Mouse (Mus musculus) embryonic facial prominence, embryonic 11.5 days (tissue): ENCODE data around the gene Gm20388. TPM values are rescaled to one million over a fixed set of nuclear protein-coding genes. Genes with fewer than 3 reads are reported as not detected.

Source experiments
- ATAC-seq: fragments of 200-750 bp; cut with Nextera tagmentation; replicated peaks from 2 replicates; pipeline ENCODE4 v1.8.0; 2017; ENCODE audit warnings: low read depth; ENCODE audit not compliant: insufficient number of reproducible peaks, low FRiP score, low TSS enrichment
- DNase-seq: peaks from one replicate; pipeline ENCODE4 v3.0.0-alpha.2; 2015; ENCODE audit warnings: low spot score
- H3K27ac ChIP-seq: fragments of 300-500 bp; sonication (generic); replicated peaks from 2 replicates; pipeline ENCODE4 v1.5.1; 2014; ENCODE audit warnings: mild to moderate bottlenecking, low read depth, low read length, control low read depth
- H3K27me3 ChIP-seq: fragments of 300-500 bp; sonication (generic); 2 replicates; pipeline ENCODE4 v1.6.1; 2014; ENCODE audit warnings: mild to moderate bottlenecking, low read length, moderate library complexity, mixed read lengths; ENCODE audit not compliant: control insufficient read depth, insufficient read depth
- H3K36me3 ChIP-seq: fragments of 300-500 bp; sonication (generic); replicated peaks from 2 replicates; pipeline ENCODE4 v1.6.1; 2014; ENCODE audit warnings: low read depth, mild to moderate bottlenecking, low read length, moderate library complexity, mixed read lengths; ENCODE audit not compliant: control insufficient read depth, insufficient read depth
- H3K4me1 ChIP-seq: fragments of 300-500 bp; sonication (generic); 2 replicates; pipeline ENCODE4 v1.6.1; 2014; ENCODE audit warnings: low read length, mixed read lengths; ENCODE audit not compliant: control insufficient read depth, insufficient read depth
- H3K4me2 ChIP-seq: fragments of 300-500 bp; sonication (generic); 2 replicates; pipeline ENCODE4 v1.6.1; 2014; ENCODE audit warnings: low read depth, mild to moderate bottlenecking, control low read depth, low read length, moderate library complexity
- H3K4me3 ChIP-seq: fragments of 300-500 bp; sonication (generic); 2 replicates; pipeline ENCODE4 v1.5.1; 2014; ENCODE audit warnings: low read depth, low read length, control low read depth
- H3K9ac ChIP-seq: fragments of 300-500 bp; sonication (generic); replicated peaks from 2 replicates; pipeline ENCODE4 v1.6.1; 2014; ENCODE audit warnings: mild to moderate bottlenecking, control low read depth, low read length
- H3K9me3 ChIP-seq: fragments of 300-500 bp; sonication (generic); replicated peaks from 2 replicates; pipeline ENCODE4 v1.6.1; 2016; ENCODE audit warnings: mild to moderate bottlenecking, low read length, inconsistent platforms, mixed read lengths; ENCODE audit not compliant: control insufficient read depth
- WGBS: fragments of 180-500 bp; shearing (Covaris S2); extraction: QIAGEN DNeasy Blood & Tissue Kit; methylation state at CpG from one replicate; pipeline ENCODE4 v1.1.7; 2014; 5-methylcytosine and 5-hydroxymethylcytosine counted together
- polyA plus RNA-seq: library from polyadenylated mRNA; unstranded; fragments of >200 nt; fragmentation: Nextera tagmentation; extraction: Ambion mirVana; gene quantifications from 2 replicates; pipeline ENCODE4 v1.2.1, GENCODE M21; 2014

The Gm20388 gene
- polyA plus RNA-seq, 1 experiment from 2014 or later, result 3.1 TPM

GRCm38 (mm10) chr8:120553441-120554123 lies 642.9 kb downstream of the Gm20388 start:
- Histone ChIP-seq H3K9me3 (no peaks in the 10 kb centered on the region), H3K27me3 (no peaks in the 10 kb centered on the region), H3K4me3 (no peak overlapping the region), H3K36me3 (no peaks in the 10 kb centered on the region), H3K4me1 (peaks cover 51% of the 10 kb centered on the region), H3K27ac (no peak overlapping the region), H3K4me2 (no peak overlapping the region), H3K9ac (no peak overlapping the region)
- DNase-seq (no peak), ATAC-seq (no peak)
- 86% methylated on average over 24 of the region's 24 CpGs for WGBS

- Histone ChIP-seq H3K4me2 (no peak overlapping the region), H3K27me3 (no peaks in the 10 kb centered on the region), H3K4me3 (no peak overlapping the region), H3K27ac (no peak overlapping the region), H3K36me3 (no peaks in the 10 kb centered on the region), H3K9me3 (no peaks in the 10 kb centered on the region), H3K4me1 (peaks cover 48% of the 10 kb centered on the region), H3K9ac (no peak overlapping the region)
- DNase-seq (no peak), ATAC-seq (no peak)
- 86% methylated on average over 18 of the region's 18 CpGs for WGBS
These were observed 643.9 kb downstream of the Gm20388 start for GRCm38 (mm10) chr8:120554466-120555039.

- Histone ChIP-seq H3K4me3 (no peak overlapping the region), H3K9ac (peak overlapping the region; percentile 37; the same call in 1 of the 2 replicates)
These were observed 645.7 kb downstream of the Gm20388 start for GRCm38 (mm10) chr8:120556198-120556892.

DNA sequence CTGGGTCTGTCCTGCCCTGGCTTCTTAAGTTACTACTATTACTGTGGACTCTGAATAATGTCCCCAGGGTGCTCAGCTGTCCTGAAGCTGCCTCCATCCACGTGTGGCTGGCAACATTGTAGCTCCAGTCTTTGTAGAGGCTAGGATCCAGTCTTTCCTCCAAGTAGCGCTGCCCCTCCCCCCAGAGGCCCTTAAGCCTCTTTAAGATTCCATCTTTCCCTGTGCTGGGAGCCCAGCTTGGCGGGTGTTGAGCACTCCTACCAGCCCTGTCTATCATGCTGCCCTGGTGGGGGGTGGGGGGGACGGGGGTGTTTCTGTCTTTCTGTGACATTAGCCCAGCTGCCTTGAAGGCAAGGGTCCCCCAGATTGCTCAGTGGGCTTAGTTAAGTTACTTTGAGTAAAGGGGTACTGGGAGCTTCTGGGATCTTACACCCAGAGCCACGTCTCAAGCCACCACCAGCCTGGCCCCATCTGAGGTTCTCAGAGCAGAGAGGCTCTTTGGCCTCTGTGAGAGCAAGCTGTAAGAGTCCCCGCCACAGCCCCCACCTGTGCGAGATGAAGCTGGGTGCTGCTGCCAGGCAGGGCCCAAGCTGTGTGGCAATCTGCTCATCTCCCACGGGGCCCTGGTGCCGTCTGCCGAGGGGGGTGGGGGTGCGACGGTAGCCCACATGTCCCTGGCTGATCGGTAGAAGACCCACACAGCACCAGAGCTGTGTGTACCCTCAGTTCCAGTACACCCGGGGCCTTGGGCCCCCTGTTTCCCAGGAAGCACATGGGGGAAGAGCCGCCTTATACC lies 646.7 kb downstream of the Gm20388 start:
- WGBS, result 57% methylated on average over 15 of the region's 15 CpGs
- H3K9me3 ChIP-seq, result no peaks in the 10 kb centered on the region
- peak overlapping the region; percentile 5; the same call in 1 of the 2 replicates for H3K9ac ChIP-seq
- H3K27ac ChIP-seq, result 0 out of 2 replicates have a peak overlapping the region, but pooled peaks have one; percentile 59
- no peak overlapping the region for H3K4me3 ChIP-seq
- no peaks in the 10 kb centered on the region for H3K27me3 ChIP-seq
- ATAC-seq (no peak), DNase-seq (peak; percentile 66)
- peak overlapping the region; percentile 16; the same call in 1 of the 2 replicates for H3K4me2 ChIP-seq
- no peaks in the 10 kb centered on the region for H3K36me3 ChIP-seq
- peaks cover 41% of the 10 kb centered on the region for H3K4me1 ChIP-seq

More at GRCm38 (mm10) chr8:120556198-120556892, 645.7 kb downstream of the Gm20388 start:
- peak; percentile 50 for DNase-seq
- Histone ChIP-seq H3K36me3 (no peaks in the 10 kb centered on the region), H3K4me1 (peaks cover 42% of the 10 kb centered on the region), H3K9me3 (no peaks in the 10 kb centered on the region), H3K4me2 (peak overlapping the region; percentile 13; the same call in 1 of the 2 replicates), H3K27me3 (no peaks in the 10 kb centered on the region), H3K27ac (peak overlapping the region; percentile 59; the same call in 1 of the 2 replicates)
- 43% methylated on average over 20 of the region's 20 CpGs for WGBS
- no peak for ATAC-seq

- H3K4me1 ChIP-seq, result peaks cover 49% of the 10 kb centered on the region
- no peaks in the 10 kb centered on the region for H3K36me3 ChIP-seq
- ATAC-seq (no peak), DNase-seq (no peak)
- H3K27ac ChIP-seq, result no peak overlapping the region
- no peak overlapping the region for H3K9ac ChIP-seq
- no peak overlapping the region for H3K4me3 ChIP-seq
- H3K4me2 ChIP-seq, result no peak overlapping the region
- no peaks in the 10 kb centered on the region for H3K27me3 ChIP-seq
- WGBS, result 77% methylated on average over 4 of the region's 4 CpGs
- no peaks in the 10 kb centered on the region for H3K9me3 ChIP-seq
These were observed 647.5 kb downstream of the Gm20388 start for GRCm38 (mm10) chr8:120558162-120558561.

DNA sequence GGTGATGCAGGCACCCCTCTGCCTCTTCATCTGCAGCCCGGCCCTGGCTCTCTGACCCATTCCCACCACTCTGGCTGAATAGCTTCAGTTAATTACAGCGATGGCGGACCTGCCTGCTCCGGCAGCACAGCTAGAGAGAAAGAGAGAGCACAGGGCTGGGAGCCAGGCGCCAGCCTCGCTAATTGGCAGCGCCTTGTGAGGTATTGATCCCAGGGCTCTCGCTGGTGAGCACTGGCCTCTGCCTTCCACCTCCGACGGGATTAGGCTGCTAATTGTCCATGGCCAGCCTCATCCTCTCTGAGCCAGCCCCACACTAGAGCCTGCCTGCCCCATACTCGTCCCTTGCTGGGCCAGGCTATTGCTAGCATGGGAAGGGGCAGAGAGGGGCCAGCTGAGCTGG lies 649.0 kb downstream of the Gm20388 start:
- 13% methylated on average over 11 of the region's 11 CpGs for WGBS

DNA sequence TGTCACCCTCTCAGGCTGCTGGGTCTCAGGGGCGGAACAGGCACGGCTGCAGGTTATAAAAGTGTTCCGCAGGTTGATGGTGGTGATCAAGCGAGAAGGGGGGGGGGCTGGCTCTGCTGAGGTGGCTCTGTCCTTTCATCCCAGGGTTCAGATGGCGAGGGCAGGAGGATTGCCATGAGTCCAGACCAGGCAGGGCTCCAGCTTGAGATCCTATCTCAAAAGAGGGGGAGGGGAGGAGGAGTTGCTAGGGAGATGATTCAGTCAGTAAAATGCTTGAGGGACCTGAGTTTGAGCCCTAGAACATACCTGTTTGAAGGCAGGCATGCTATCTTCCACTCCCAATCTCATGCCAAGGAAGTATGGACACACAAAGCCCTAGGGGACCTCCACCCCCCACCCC lies 649.9 kb downstream of the Gm20388 start:
- no peaks in the 10 kb centered on the region for H3K36me3 ChIP-seq
- H3K9ac ChIP-seq, result no peak overlapping the region
- no peak overlapping the region for H3K27ac ChIP-seq
- 76% methylated on average over 5 of the region's 5 CpGs for WGBS
- H3K4me2 ChIP-seq, result no peak overlapping the region
- no peaks in the 10 kb centered on the region for H3K9me3 ChIP-seq
- peaks cover 68% of the 10 kb centered on the region for H3K4me1 ChIP-seq
- DNase-seq (no peak), ATAC-seq (no peak)
- no peak overlapping the region for H3K4me3 ChIP-seq
- H3K27me3 ChIP-seq, result no peaks in the 10 kb centered on the region

More for the DNA sequence above, 649.0 kb downstream of the Gm20388 start:
- no peaks in the 10 kb centered on the region for H3K27me3 ChIP-seq
- H3K9ac ChIP-seq, result no peak overlapping the region
- peak overlapping the region; percentile 47; the same call in 1 of the 2 replicates for H3K27ac ChIP-seq
- H3K4me2 ChIP-seq, result no peak overlapping the region
- ATAC-seq, result no peak
- H3K4me3 ChIP-seq, result no peak overlapping the region
- H3K9me3 ChIP-seq, result no peaks in the 10 kb centered on the region
- H3K36me3 ChIP-seq, result no peaks in the 10 kb centered on the region
- DNase-seq, result no peak
- H3K4me1 ChIP-seq, result peaks cover 61% of the 10 kb centered on the region
